Mouse (Mus musculus) intestine, embryonic 15.5 days (tissue): ENCODE measurements around the gene Gm5129. TPM values are rescaled to one million over a fixed set of nuclear protein-coding genes. Genes with fewer than 3 reads are reported as not detected.
"Not testable (repeated sequence)": the region's sequence is repeated elsewhere in the genome, so short reads cannot be mapped to it uniquely, and the experiment has no call there.

Source experiments
- ATAC-seq: fragments of 200-750 bp; cut with Nextera tagmentation; 2 replicates; pipeline ENCODE4 v1.8.0; 2017; ENCODE audit warnings: moderate TSS enrichment, moderate library complexity
- H3K27ac ChIP-seq: fragments of 300-500 bp; sonication (generic); 2 replicates; pipeline ENCODE4 v1.5.1; 2015; ENCODE audit warnings: mild to moderate bottlenecking, inconsistent platforms
- H3K27me3 ChIP-seq: fragments of 300-500 bp; sonication (generic); replicated peaks from 2 replicates; pipeline ENCODE4 v1.6.1; 2015; ENCODE audit warnings: inconsistent platforms
- H3K36me3 ChIP-seq: fragments of 300-500 bp; sonication (generic); 2 replicates; pipeline ENCODE4 v1.6.1; 2015; ENCODE audit warnings: inconsistent platforms
- H3K4me1 ChIP-seq: fragments of 300-500 bp; sonication (generic); replicated peaks from 2 replicates; pipeline ENCODE4 v1.6.1; 2015; ENCODE audit warnings: inconsistent platforms
- H3K4me2 ChIP-seq: fragments of 300-500 bp; sonication (generic); replicated peaks from 2 replicates; pipeline ENCODE4 v1.6.1; 2015; ENCODE audit warnings: mild to moderate bottlenecking, inconsistent platforms
- H3K4me3 ChIP-seq: fragments of 300-500 bp; sonication (generic); replicated peaks from 2 replicates; pipeline ENCODE4 v1.5.1; 2015; ENCODE audit warnings: inconsistent platforms
- H3K9ac ChIP-seq: fragments of 300-500 bp; sonication (generic); 2 replicates; pipeline ENCODE4 v1.6.1; 2015; ENCODE audit warnings: inconsistent platforms
- H3K9me3 ChIP-seq: fragments of 300-500 bp; sonication (generic); 2 replicates; pipeline ENCODE4 v1.6.1; 2016; ENCODE audit warnings: inconsistent platforms
- WGBS: fragments of 180-500 bp; shearing (Covaris S2); methylation state at CpG from one replicate; pipeline ENCODE4 v1.1.7; 2015; 5-methylcytosine and 5-hydroxymethylcytosine counted together
- polyA plus RNA-seq: library from polyadenylated mRNA; unstranded; fragments of >200 nt; fragmentation: Nextera tagmentation; extraction: Ambion mirVana; gene quantifications from 2 replicates; pipeline ENCODE4 v1.2.1, GENCODE M21; 2015

The Gm5129 gene
- polyA plus RNA-seq, 1 experiment from 2014 or later: not detected

GRCm38 (mm10) chr5:29751306-29751705, 15.6 kb upstream of the Gm5129 start:
- H3K9ac ChIP-seq: no peak overlapping the region
- peaks cover 12% of the 10 kb centered on the region; the same call in 1 of the 2 replicates for H3K36me3 ChIP-seq

GRCm38 (mm10) chr5:29747661-29748060, 11.9 kb upstream of the Gm5129 start:
- Histone ChIP-seq H3K36me3 (0 out of 2 replicates have a peak, but pooled peaks cover 4% of the 10 kb centered on the region), H3K27me3 (no peaks in the 10 kb centered on the region), H3K4me3 (no peak overlapping the region), H3K4me1 (no peaks in the 10 kb centered on the region), H3K27ac (no peak overlapping the region), H3K9ac (no peak overlapping the region), H3K4me2 (no peak overlapping the region), H3K9me3 (no peaks in the 10 kb centered on the region)
- 96% methylated on average over 2 of the region's 2 CpGs for WGBS
- no peak for ATAC-seq

More at GRCm38 (mm10) chr5:29751306-29751705, 15.6 kb upstream of the Gm5129 start:
- Histone ChIP-seq H3K4me2 (no peak overlapping the region), H3K4me1 (no peaks in the 10 kb centered on the region), H3K9me3 (no peaks in the 10 kb centered on the region), H3K27me3 (no peaks in the 10 kb centered on the region), H3K4me3 (no peak overlapping the region), H3K27ac (no peak overlapping the region)
- no peak for ATAC-seq

- no peaks in the 10 kb centered on the region for H3K36me3 ChIP-seq
- 73% methylated on average over 4 of the region's 4 CpGs for WGBS
- no peaks in the 10 kb centered on the region for H3K27me3 ChIP-seq
- H3K4me3 ChIP-seq: no peak overlapping the region
- no peak overlapping the region for H3K27ac ChIP-seq
- H3K9me3 ChIP-seq: no peaks in the 10 kb centered on the region
- ATAC-seq: no peak
- H3K4me2 ChIP-seq: no peak overlapping the region
- no peak overlapping the region for H3K9ac ChIP-seq
- H3K4me1 ChIP-seq: peaks cover 12% of the 10 kb centered on the region
Observed at GRCm38 (mm10) chr5:29741093-29741492, 5.4 kb upstream of the Gm5129 start.

- Histone ChIP-seq H3K9ac (no peak overlapping the region), H3K4me3 (no peak overlapping the region), H3K9me3 (no peaks in the 10 kb centered on the region), H3K4me1 (peaks cover 12% of the 10 kb centered on the region), H3K27me3 (no peaks in the 10 kb centered on the region), H3K4me2 (no peak overlapping the region), H3K27ac (no peak overlapping the region), H3K36me3 (no peaks in the 10 kb centered on the region)
- ATAC-seq: no peak
- WGBS: 77% methylated on average over 1 of the region's 1 CpGs
Observed at GRCm38 (mm10) chr5:29740651-29741050, 4.9 kb upstream of the Gm5129 start.

DNA sequence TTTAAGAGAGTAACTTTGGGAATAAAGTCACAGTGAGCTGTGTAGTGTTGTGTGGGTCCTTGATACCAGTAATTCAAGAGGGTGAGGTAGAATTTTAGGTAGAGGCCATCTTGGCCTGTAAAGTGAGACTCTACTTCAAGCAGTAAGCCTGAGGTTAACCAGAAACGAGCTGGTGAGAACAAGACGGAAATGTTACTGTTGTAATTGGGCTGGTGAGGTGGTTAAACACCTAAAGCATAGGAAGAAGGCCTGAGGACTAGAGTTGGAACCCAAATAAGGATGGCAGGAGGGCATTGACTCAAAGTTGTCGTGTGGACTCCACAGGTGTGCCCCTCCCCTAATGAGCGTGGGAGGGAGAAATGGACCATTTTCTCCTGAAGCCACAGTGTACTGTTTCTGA, 2.3 kb upstream of the Gm5129 start:
- Histone ChIP-seq H3K9ac (no peak overlapping the region), H3K27ac (no peak overlapping the region), H3K4me2 (no peak overlapping the region), H3K9me3 (no peaks in the 10 kb centered on the region), H3K4me3 (no peak overlapping the region), H3K4me1 (peaks cover 12% of the 10 kb centered on the region), H3K27me3 (no peaks in the 10 kb centered on the region), H3K36me3 (no peaks in the 10 kb centered on the region)
- ATAC-seq: no peak
- 80% methylated on average over 4 of the region's 4 CpGs for WGBS

- WGBS: 86% methylated on average over 5 of the region's 5 CpGs
- ATAC-seq: no peak
Observed at GRCm38 (mm10) chr5:29737471-29737870, 1.7 kb upstream of the Gm5129 start.

GRCm38 (mm10) chr5:29736942-29737341, 1.2 kb upstream of the Gm5129 start:
- peaks cover 12% of the 10 kb centered on the region for H3K4me1 ChIP-seq
- WGBS: 47% methylated on average over 9 of the region's 9 CpGs
- no peak overlapping the region for H3K27ac ChIP-seq
- H3K9me3 ChIP-seq: no peaks in the 10 kb centered on the region
- H3K36me3 ChIP-seq: no peaks in the 10 kb centered on the region
- peak overlapping the region; percentile 74 for H3K9ac ChIP-seq
- H3K4me3 ChIP-seq: peak overlapping the region; percentile 58
- no peaks in the 10 kb centered on the region for H3K27me3 ChIP-seq
- H3K4me2 ChIP-seq: peak overlapping the region; percentile 54
- no peak for ATAC-seq

More at GRCm38 (mm10) chr5:29737471-29737870, 1.7 kb upstream of the Gm5129 start:
- no peaks in the 10 kb centered on the region for H3K27me3 ChIP-seq
- no peak overlapping the region for H3K27ac ChIP-seq
- H3K4me2 ChIP-seq: peak overlapping the region; percentile 54
- H3K4me3 ChIP-seq: no peak overlapping the region
- no peaks in the 10 kb centered on the region for H3K9me3 ChIP-seq
- H3K4me1 ChIP-seq: peaks cover 12% of the 10 kb centered on the region
- no peak overlapping the region for H3K9ac ChIP-seq
- H3K36me3 ChIP-seq: no peaks in the 10 kb centered on the region

DNA sequence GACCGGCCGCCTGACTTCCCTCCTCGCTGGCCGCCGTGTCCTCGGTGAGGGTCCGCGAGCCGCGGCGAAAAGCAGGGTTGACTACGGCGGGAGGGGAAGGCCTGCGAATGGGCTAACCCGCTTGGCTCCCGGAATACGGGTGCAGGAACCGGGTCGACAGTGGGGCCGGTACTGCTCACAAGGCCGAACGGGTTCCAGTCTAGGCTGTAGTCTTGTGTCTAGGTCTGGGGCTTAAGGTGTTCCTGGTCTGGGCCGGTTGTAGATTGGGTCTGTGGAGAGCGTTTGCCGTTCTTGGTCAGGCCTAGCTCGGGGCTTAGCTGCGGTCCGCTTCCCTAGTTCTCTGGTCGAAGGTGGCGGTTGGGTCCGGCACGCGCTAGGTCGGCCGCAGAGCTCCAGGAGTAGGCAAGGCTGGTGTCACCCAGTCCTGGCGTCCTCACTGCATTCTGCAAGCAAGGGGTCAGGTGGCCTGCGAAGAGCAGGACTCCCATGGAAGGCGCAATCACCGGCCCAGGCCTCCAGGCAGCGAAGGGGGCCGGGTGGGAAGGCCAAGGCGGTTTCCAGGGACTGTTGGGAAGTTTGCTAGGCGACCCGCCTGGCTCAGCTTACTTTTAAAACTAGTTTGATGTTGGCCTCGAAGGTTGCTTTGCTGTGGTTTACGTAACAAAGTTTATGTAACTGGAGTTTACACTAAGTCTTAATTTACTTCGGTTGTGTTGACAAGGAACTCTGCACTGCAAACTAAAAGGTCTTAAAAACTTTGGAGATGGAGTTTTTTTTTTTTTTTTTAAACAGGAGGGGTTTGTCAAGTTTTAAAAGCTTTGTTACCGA, 551 bp upstream of the Gm5129 start:
- Histone ChIP-seq H3K4me3 (peak overlapping the region; percentile 58), H3K27me3 (no peaks in the 10 kb centered on the region), H3K4me2 (peak overlapping the region; percentile 54), H3K9ac (peak overlapping the region; percentile 74), H3K9me3 (no peaks in the 10 kb centered on the region), H3K27ac (peak overlapping the region; percentile 96), H3K4me1 (peaks cover 12% of the 10 kb centered on the region), H3K36me3 (no peaks in the 10 kb centered on the region)
- peak; percentile 66 for ATAC-seq
- under 1% methylated on average over 48 of the region's 48 CpGs for WGBS

- Histone ChIP-seq H3K27ac (peak overlapping the region; percentile 96), H3K9me3 (no peaks in the 10 kb centered on the region), H3K9ac (peak overlapping the region; percentile 74), H3K4me1 (peaks cover 12% of the 10 kb centered on the region), H3K27me3 (no peaks in the 10 kb centered on the region), H3K4me2 (peak overlapping the region; percentile 54), H3K36me3 (no peaks in the 10 kb centered on the region), H3K4me3 (peak overlapping the region; percentile 58)
- ATAC-seq: peak; percentile 8
- 44% methylated on average over 6 of the region's 6 CpGs for WGBS
Observed at GRCm38 (mm10) chr5:29734831-29735510, 765 bp downstream of the Gm5129 start.

DNA sequence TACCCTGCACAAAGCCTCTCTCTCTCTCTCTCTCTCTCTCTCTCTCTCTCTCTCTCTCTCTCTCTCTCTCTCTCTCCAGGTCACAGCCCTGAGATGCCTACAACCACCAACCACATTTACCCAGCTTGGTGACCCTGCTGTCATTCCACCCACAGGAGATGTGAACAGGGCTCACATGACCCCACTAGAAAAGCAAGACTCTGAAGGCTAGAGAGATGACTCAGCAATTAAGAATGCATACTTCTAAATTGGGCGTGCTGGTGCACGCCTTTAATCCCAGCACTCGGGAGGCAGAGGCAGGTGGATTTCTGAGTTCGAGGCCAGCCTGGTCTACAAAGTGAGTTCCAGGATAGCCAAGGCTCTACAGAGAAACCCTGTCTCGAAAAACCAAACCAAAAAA, 9.7 kb downstream of the Gm5129 start:
- 72% methylated on average over 5 of the region's 5 CpGs for WGBS
- not testable (repeated sequence) for H3K27me3 ChIP-seq, H3K27ac ChIP-seq, H3K4me3 ChIP-seq, H3K4me2 ChIP-seq, H3K9ac ChIP-seq, H3K4me1 ChIP-seq, ATAC-seq, H3K36me3 ChIP-seq, H3K9me3 ChIP-seq

- WGBS: 84% methylated on average over 2 of the region's 2 CpGs
- Histone ChIP-seq H3K9me3 (no peaks in the 10 kb centered on the region), H3K27ac (no peak overlapping the region), H3K4me2 (no peak overlapping the region), H3K36me3 (no peaks in the 10 kb centered on the region), H3K27me3 (no peaks in the 10 kb centered on the region), H3K9ac (no peak overlapping the region), H3K4me3 (no peak overlapping the region), H3K4me1 (no peaks in the 10 kb centered on the region)
- no peak for ATAC-seq
Observed at GRCm38 (mm10) chr5:29725369-29725768, 10.4 kb downstream of the Gm5129 start.

DNA sequence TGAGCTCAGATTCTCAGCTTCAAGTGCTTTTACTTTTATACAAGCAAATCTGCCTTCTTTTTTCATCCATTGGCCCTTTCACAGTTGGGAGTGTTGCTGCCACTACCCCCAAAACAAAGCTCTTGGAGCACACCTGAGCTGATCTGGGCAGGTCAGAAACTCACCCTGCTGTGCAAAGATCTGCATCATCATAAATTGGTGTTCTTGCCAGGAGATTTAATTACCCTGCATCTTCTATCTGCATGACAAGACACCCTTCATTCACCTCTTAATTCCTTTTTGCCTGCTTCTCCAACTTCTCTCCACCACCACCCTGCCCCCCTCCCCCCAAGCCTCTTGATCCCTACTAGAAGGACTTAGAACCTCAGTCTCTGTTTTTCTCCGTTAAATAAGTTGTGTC, 14.6 kb downstream of the Gm5129 start:
- Histone ChIP-seq H3K4me2 (no peak overlapping the region), H3K27me3 (no peaks in the 10 kb centered on the region), H3K4me1 (no peaks in the 10 kb centered on the region), H3K9me3 (no peaks in the 10 kb centered on the region), H3K9ac (no peak overlapping the region), H3K36me3 (no peaks in the 10 kb centered on the region), H3K4me3 (no peak overlapping the region), H3K27ac (no peak overlapping the region)
- ATAC-seq: no peak
- WGBS: 34% methylated on average over 1 of the region's 1 CpGs
